In genomic region chr10:36610400-36610799, GRCm38 (mm10) we compare ENCODE assay signal across 31 mouse cellular contexts.
DNase-seq lines count a peak whose midpoint lies in the region; ATAC-seq and TF ChIP-seq lines count a peak whose summit lies in the region.
"Had no signal": no experiment of that assay in that cellular context is flagged by ENCODE, and none has a peak within 500 bp of the region (broad histone marks: within the 10 kb centered on the region; RNA-seq: fewer than 3 reads in every experiment).

No protein-coding gene starts in this region.

- H3K36me3 ChIP-seq in hindbrain, embryonic 16.5 days (ENCODE audit: control insufficient read depth, insufficient read depth, low read length) = no peaks in the 10 kb centered on the region
- H3K36me3 ChIP-seq in hindbrain, postnatal 0 days (ENCODE audit: insufficient read depth, low read length) = no peaks in the 10 kb centered on the region
- H3K36me3 ChIP-seq in midbrain, postnatal 0 days (ENCODE audit: insufficient read depth, low read length) = no peaks in the 10 kb centered on the region
- H3K36me3 ChIP-seq: embryonic facial prominence, embryonic 13.5 days; heart, embryonic 12.5 days; intestine, embryonic 15.5 days; limb, embryonic 13.5 days; liver, embryonic 12.5 days; neural tube, embryonic 12.5 days had no signal

- H3K4me3 ChIP-seq in hindbrain, embryonic 16.5 days (ENCODE audit: low read length) = no peak overlapping the region
- no peak overlapping the region for H3K4me3 ChIP-seq in hindbrain, postnatal 0 days (ENCODE audit: low read length)
- H3K4me3 ChIP-seq in midbrain, postnatal 0 days (ENCODE audit: low read depth, low read length) = no peak overlapping the region
- H3K4me3 ChIP-seq: embryonic facial prominence, embryonic 13.5 days; forebrain, embryonic 13.5 days; heart, embryonic 12.5 days; intestine, embryonic 15.5 days; limb, embryonic 13.5 days; liver, embryonic 12.5 days; neural tube, embryonic 12.5 days had no signal

- no peak overlapping the region for H3K9ac ChIP-seq in hindbrain, embryonic 16.5 days (ENCODE audit: low read depth, low read length)
- no peak overlapping the region for H3K9ac ChIP-seq in hindbrain, postnatal 0 days (replicated peaks; ENCODE audit: low read length)
- no peak overlapping the region for H3K9ac ChIP-seq in midbrain, postnatal 0 days (replicated peaks; ENCODE audit: low read length, poor library complexity, severe bottlenecking)
- H3K9ac ChIP-seq: embryonic facial prominence, embryonic 13.5 days; forebrain, embryonic 13.5 days; heart, embryonic 12.5 days; hindbrain, embryonic 14.5 days; intestine, embryonic 15.5 days; limb, embryonic 13.5 days; liver, embryonic 12.5 days; liver, postnatal 0 days; neural tube, embryonic 12.5 days had no signal

- no peak for ATAC-seq in cerebellum, adult (ENCODE audit: insufficient number of reproducible peaks, low FRiP score, low TSS enrichment)
- peak; percentile 61; the same call in 1 of the 2 replicates for ATAC-seq in hindbrain, embryonic 16.5 days
- no peak for ATAC-seq in hindbrain, postnatal 0 days
- ATAC-seq in midbrain, postnatal 0 days (ENCODE audit: low FRiP score) = no peak
- ATAC-seq: forebrain, embryonic 13.5 days; intestine, embryonic 15.5 days; liver, embryonic 12.5 days; liver, postnatal 0 days; lung, postnatal 0 days had no signal

- no peak overlapping the region for H3K4me2 ChIP-seq in hindbrain, embryonic 16.5 days (ENCODE audit: low read length)
- H3K4me2 ChIP-seq in hindbrain, postnatal 0 days (ENCODE audit: low read depth, low read length) = no peak overlapping the region
- H3K4me2 ChIP-seq in midbrain, postnatal 0 days (ENCODE audit: low read depth, low read length, poor library complexity, severe bottlenecking) = no peak overlapping the region
- H3K4me2 ChIP-seq: embryonic facial prominence, embryonic 13.5 days; forebrain, embryonic 13.5 days; heart, embryonic 12.5 days; hindbrain, embryonic 14.5 days; intestine, embryonic 15.5 days; limb, embryonic 13.5 days; liver, embryonic 12.5 days; neural tube, embryonic 12.5 days had no signal

- H3K4me1 ChIP-seq in hindbrain, embryonic 16.5 days (ENCODE audit: control insufficient read depth, insufficient read depth, low read depth, low read length) = no peaks in the 10 kb centered on the region
- no peaks in the 10 kb centered on the region for H3K4me1 ChIP-seq in hindbrain, postnatal 0 days (ENCODE audit: insufficient read depth, low read length)
- no peaks in the 10 kb centered on the region for H3K4me1 ChIP-seq in midbrain, postnatal 0 days (ENCODE audit: insufficient read depth, low read length)
- H3K4me1 ChIP-seq: embryonic facial prominence, embryonic 13.5 days; forebrain, embryonic 13.5 days; heart, embryonic 12.5 days; intestine, embryonic 15.5 days; limb, embryonic 13.5 days; liver, embryonic 12.5 days; neural tube, embryonic 12.5 days had no signal

- H3K27me3 ChIP-seq in hindbrain, embryonic 16.5 days (replicated peaks; ENCODE audit: control insufficient read depth, insufficient read depth, low read length) = no peaks in the 10 kb centered on the region
- no peaks in the 10 kb centered on the region for H3K27me3 ChIP-seq in hindbrain, postnatal 0 days (ENCODE audit: insufficient read depth, low read length)
- H3K27me3 ChIP-seq in midbrain, postnatal 0 days (ENCODE audit: insufficient read depth, low read length) = no peaks in the 10 kb centered on the region
- H3K27me3 ChIP-seq: embryonic facial prominence, embryonic 13.5 days; forebrain, embryonic 13.5 days; heart, embryonic 12.5 days; intestine, embryonic 15.5 days; limb, embryonic 13.5 days; liver, embryonic 12.5 days; neural tube, embryonic 12.5 days had no signal

- no peak for TF ChIP-seq CTCF in hindbrain, postnatal 0 days (IDR thresholded peaks at IDR 0.05; ENCODE audit: low read depth)
- TF ChIP-seq CTCF in midbrain, postnatal 0 days (IDR thresholded peaks at IDR 0.05) = no peak

- no peak overlapping the region for H3K27ac ChIP-seq in hindbrain, embryonic 16.5 days (ENCODE audit: low read depth, low read length)
- no peak overlapping the region for H3K27ac ChIP-seq in hindbrain, postnatal 0 days
- no peak overlapping the region for H3K27ac ChIP-seq in midbrain, postnatal 0 days (ENCODE audit: low read depth, low read length)
- H3K27ac ChIP-seq: embryonic facial prominence, embryonic 13.5 days; forebrain, embryonic 13.5 days; hindbrain, embryonic 14.5 days; intestine, embryonic 15.5 days; limb, embryonic 13.5 days; liver, embryonic 12.5 days; macrophage; neural tube, embryonic 12.5 days; stomach, postnatal 0 days had no signal

- WGBS in hindbrain, embryonic 16.5 days = 61% methylated on average over 1 of the region's 1 CpGs
- WGBS in hindbrain, postnatal 0 days = 52% methylated on average over 1 of the region's 1 CpGs
- 71% methylated on average over 1 of the region's 1 CpGs for WGBS in midbrain, postnatal 0 days

- peak; percentile 42 to 50 for DNase-seq in cerebellum, postnatal 10 days
- DNase-seq in hindbrain, postnatal 0 days (ENCODE audit: low spot score) = no peak
- DNase-seq in 3T3-L1 (ENCODE audit: low read depth, low spot score) = peak; percentile 31
- peak; percentile 43 for DNase-seq in R1 (ENCODE audit: low read depth, low spot score)
- DNase-seq in urinary bladder, adult 18-20 months (ENCODE audit: low spot score in 2 of 2) = no peak
- no peak for DNase-seq in midbrain, postnatal 0 days (ENCODE audit: low spot score)
- DNase-seq: cerebellum, adult 8-10 months; embryo, embryonic 11 days; gastrocnemius, postnatal 36 days; heart, adult 18-20 months; heart, postnatal 4 days; kidney, adult 2 months; layer of hippocampus, adult 9-11 months; liver, postnatal 0 days; midbrain, embryonic 14.5 days; right cerebral cortex, postnatal 4 days; thymus, adult 18-20 months; thymus, postnatal 25 days had no signal

- no peaks in the 10 kb centered on the region for H3K9me3 ChIP-seq in hindbrain, embryonic 16.5 days (ENCODE audit: control insufficient read depth, low read length)
- H3K9me3 ChIP-seq in hindbrain, postnatal 0 days (ENCODE audit: low read length) = no peaks in the 10 kb centered on the region
- H3K9me3 ChIP-seq in midbrain, postnatal 0 days (ENCODE audit: low read length) = no peaks in the 10 kb centered on the region
- H3K9me3 ChIP-seq: forebrain, embryonic 13.5 days; intestine, embryonic 15.5 days had no signal

Comparison
In these comparisons a context has a peak if more than half of its experiments do, and no peak if none do; other contexts are left out.
1. DNase-seq: peak in cerebellum, postnatal 10 days (2 of 2), 3T3-L1 (single experiment) and R1 (single experiment); none in hindbrain, postnatal 0 days (single experiment), urinary bladder, adult 18-20 months (0 of 2) and midbrain, postnatal 0 days (single experiment).